Mouse (Mus musculus) forebrain, embryonic 16.5 days (tissue): ENCODE measurements around the gene Arsa. TPM values are rescaled to one million over a fixed set of nuclear protein-coding genes. Genes with fewer than 3 reads are reported as not detected.

Source experiments
- ATAC-seq: fragments of 200-750 bp; cut with Nextera tagmentation; 2 replicates; pipeline ENCODE4 v1.8.0; 2017; ENCODE audit warnings: mild to moderate bottlenecking, moderate library complexity
- H3K27ac ChIP-seq: fragments of 300-500 bp; sonication (generic); 2 replicates; pipeline ENCODE4 v1.5.1; 2014; ENCODE audit warnings: low read length, control low read depth
- H3K27me3 ChIP-seq: fragments of 300-500 bp; sonication (generic); replicated peaks from 2 replicates; pipeline ENCODE4 v1.6.1; 2014; ENCODE audit warnings: low read length; ENCODE audit not compliant: control insufficient read depth, insufficient read depth
- H3K36me3 ChIP-seq: fragments of 300-500 bp; sonication (generic); 2 replicates; pipeline ENCODE4 v1.6.1; 2014; ENCODE audit not compliant: control insufficient read depth, insufficient read depth
- H3K4me1 ChIP-seq: fragments of 300-500 bp; sonication (generic); replicated peaks from 2 replicates; pipeline ENCODE4 v1.6.1; 2014; ENCODE audit warnings: low read length; ENCODE audit not compliant: control insufficient read depth, insufficient read depth
- H3K4me2 ChIP-seq: fragments of 300-500 bp; sonication (generic); 2 replicates; pipeline ENCODE4 v1.6.1; 2014; ENCODE audit warnings: mild to moderate bottlenecking, low read length, control low read depth
- H3K4me3 ChIP-seq: fragments of 300-500 bp; sonication (generic); replicated peaks from 2 replicates; pipeline ENCODE4 v1.5.1; 2014; ENCODE audit warnings: mild to moderate bottlenecking, low read length, control low read depth
- H3K9ac ChIP-seq: fragments of 300-500 bp; sonication (generic); replicated peaks from 2 replicates; pipeline ENCODE4 v1.6.1; 2014; ENCODE audit warnings: low read depth, low read length, control low read depth
- H3K9me3 ChIP-seq: fragments of 300-500 bp; sonication (generic); 2 replicates; pipeline ENCODE4 v1.6.1; 2016; ENCODE audit warnings: low read length; ENCODE audit not compliant: control insufficient read depth
- WGBS: fragments of 180-500 bp; shearing (Covaris S2); extraction: QIAGEN DNeasy Blood & Tissue Kit; methylation state at CpG from one replicate; pipeline ENCODE4 v1.1.7; 2014; 5-methylcytosine and 5-hydroxymethylcytosine counted together
- polyA plus RNA-seq: library from polyadenylated mRNA; unstranded; fragments of >200 nt; fragmentation: Nextera tagmentation; extraction: Ambion mirVana; gene quantifications from 2 replicates; pipeline ENCODE4 v1.2.1, GENCODE M21; 2015

The Arsa gene
- polyA plus RNA-seq, 1 experiment from 2014 or later: 27.9 TPM

DNA sequence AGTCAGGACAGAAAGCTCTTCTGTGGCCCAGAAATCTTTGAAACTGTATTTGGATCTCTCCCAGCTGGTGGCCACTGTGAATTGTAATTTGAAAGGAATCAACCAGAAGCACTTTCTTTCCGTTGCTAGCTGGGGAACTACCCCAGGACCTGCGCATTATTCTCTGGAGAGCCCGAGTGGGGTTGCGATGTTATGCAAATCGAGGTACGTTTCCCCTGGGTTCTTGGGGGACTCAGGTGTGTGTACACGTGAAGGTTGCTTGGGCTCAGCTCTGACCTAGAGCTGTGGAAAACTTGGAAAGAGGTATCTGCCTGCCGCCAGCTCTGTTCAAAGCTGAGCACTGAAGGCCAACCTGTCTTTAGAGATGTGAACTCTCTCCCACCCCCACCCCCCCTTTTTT, 581 bp upstream of the Arsa start:
- Histone ChIP-seq H3K36me3 (no peaks in the 10 kb centered on the region), H3K27me3 (no peaks in the 10 kb centered on the region), H3K4me1 (peaks cover 15% of the 10 kb centered on the region), H3K9me3 (no peaks in the 10 kb centered on the region), H3K9ac (no peak overlapping the region), H3K27ac (no peak overlapping the region), H3K4me3 (no peak overlapping the region), H3K4me2 (no peak overlapping the region)
- WGBS: 50% methylated on average over 8 of the region's 8 CpGs
- no peak for ATAC-seq

DNA sequence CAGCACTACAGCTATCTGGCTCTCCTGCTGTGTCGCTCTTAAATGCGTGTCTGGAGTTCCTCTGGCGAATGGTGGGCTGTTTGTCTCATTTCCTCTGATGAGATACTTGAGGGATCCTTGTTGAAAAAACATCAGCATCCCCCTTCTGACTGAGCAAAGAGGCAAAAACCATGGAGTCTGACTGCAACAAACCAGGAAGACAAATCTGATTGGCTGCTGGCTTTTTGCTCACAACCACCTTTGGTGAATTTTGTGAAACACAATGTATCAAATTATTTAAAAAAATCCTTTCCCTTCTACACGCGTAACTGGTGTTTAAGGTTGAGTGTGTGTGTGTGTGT, 780 bp downstream of the Arsa start:
- Histone ChIP-seq H3K27ac (peak overlapping the region; percentile 65), H3K4me1 (peaks cover 15% of the 10 kb centered on the region), H3K4me3 (peak overlapping the region; percentile 56), H3K9me3 (no peaks in the 10 kb centered on the region), H3K36me3 (no peaks in the 10 kb centered on the region), H3K4me2 (peak overlapping the region; percentile 80), H3K27me3 (no peaks in the 10 kb centered on the region), H3K9ac (peak overlapping the region; percentile 66)
- ATAC-seq: no peak
- WGBS: 4% methylated on average over 5 of the region's 5 CpGs

DNA sequence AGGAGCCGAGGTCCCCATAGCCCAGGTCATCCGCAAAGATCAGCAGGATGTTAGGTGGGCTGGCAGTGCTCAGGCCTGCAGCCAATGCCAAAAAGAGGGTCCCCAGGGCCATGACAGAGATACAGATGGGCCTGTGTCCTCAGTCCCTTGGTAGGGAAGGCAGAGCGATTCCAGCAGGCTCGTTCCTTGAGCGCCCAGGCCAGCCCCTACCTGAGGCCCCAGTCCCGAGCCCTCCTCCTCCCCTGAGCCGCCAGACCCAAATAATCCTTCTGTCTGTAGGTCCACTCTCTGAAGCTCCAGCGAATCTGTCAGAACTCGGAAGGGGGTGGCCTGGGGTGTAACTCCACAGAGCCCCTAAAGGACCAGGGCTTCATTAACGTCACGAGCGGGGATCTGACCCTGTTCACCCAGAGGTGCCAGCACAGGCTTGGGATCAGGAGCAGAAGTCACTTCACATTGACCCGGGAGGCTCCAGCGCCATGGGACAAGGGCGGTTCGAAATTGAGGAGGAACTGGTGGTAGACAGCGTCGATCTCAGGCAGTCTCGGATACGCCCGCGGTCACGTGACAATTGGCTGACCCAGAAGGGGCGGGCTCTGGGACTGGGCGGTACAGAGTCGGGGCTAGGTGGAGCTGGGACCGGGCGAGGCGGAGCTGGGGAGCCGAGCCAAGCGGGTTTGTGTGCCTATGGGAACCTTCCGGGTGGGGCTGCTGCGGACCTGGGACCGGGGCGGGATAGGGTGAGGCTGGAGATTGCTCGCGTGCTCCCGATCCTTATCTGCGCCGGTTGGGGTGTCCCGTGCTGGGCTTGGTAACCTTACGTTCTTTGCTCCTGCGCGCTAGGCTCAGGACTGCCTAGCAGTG, 1.4 kb downstream of the Arsa start:
- Histone ChIP-seq H3K27me3 (no peaks in the 10 kb centered on the region), H3K27ac (peak overlapping the region; percentile 65), H3K9me3 (no peaks in the 10 kb centered on the region), H3K4me3 (peak overlapping the region; percentile 56), H3K4me1 (peaks cover 15% of the 10 kb centered on the region), H3K36me3 (no peaks in the 10 kb centered on the region), H3K4me2 (peak overlapping the region; percentile 80), H3K9ac (peak overlapping the region; percentile 66)
- ATAC-seq: peak; percentile 97
- 7% methylated on average over 44 of the region's 44 CpGs for WGBS

DNA sequence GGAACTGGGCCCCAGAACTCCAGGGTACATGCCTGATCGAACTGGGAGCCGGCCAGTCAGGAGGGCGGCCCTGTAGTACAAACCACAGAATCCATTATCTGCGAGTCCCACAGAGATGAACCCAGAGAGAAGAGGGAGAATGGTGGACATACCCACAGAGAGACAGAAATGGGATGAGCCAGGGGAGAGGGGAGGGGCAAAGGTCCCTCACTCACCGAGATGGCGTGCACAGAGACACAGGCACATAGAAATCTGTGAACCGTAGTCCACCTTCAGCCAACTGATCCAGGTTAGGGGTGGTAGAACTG, 2.0 kb downstream of the Arsa start:
- 90% methylated on average over 7 of the region's 7 CpGs for WGBS
- Histone ChIP-seq H3K9me3 (no peaks in the 10 kb centered on the region), H3K4me3 (peak overlapping the region; percentile 56), H3K4me2 (peak overlapping the region; percentile 80), H3K4me1 (peaks cover 15% of the 10 kb centered on the region), H3K27ac (no peak overlapping the region), H3K36me3 (no peaks in the 10 kb centered on the region), H3K9ac (peak overlapping the region; percentile 66), H3K27me3 (no peaks in the 10 kb centered on the region)
- ATAC-seq: no peak

DNA sequence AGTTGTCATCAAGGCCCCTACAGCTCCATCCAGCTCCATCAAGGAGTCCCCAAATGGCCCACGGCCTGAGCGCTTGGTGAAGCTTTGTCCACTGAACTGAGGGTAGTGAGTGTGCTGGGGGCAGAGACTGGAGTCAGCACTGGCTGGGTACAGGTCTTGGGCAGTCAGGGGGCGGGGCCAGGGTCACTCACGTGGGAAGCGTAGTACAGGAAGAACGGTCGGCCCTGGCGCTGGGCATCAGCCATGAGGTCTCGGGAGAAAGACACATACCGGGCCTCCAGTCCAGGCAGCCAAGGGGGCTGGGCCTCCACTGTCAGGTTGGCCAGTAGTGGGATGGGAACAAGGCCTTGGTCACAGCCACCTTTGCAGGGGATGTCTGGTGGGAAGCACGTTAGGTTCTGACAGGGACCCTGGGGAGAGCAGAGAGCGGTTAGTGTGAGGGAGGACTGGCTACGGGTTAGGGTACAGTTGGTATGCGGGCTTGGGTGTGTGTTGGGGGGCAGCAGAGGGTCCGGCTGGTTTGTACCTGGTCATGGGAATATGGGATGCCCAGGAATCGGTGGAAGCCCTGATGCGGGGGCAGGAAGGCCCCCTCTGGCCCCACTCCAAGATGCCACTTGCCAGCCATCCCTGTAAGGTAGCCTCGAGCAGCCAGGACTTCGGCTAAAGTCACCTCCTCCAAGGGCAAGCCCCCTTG, 2.5 kb downstream of the Arsa start:
- no peak overlapping the region; the same call in 1 of the 2 replicates for H3K4me2 ChIP-seq
- H3K9me3 ChIP-seq: no peaks in the 10 kb centered on the region
- ATAC-seq: no peak
- no peak overlapping the region for H3K4me3 ChIP-seq
- WGBS: 93% methylated on average over 19 of the region's 19 CpGs
- H3K4me1 ChIP-seq: peaks cover 15% of the 10 kb centered on the region
- H3K27me3 ChIP-seq: no peaks in the 10 kb centered on the region
- no peaks in the 10 kb centered on the region for H3K36me3 ChIP-seq
- H3K9ac ChIP-seq: no peak overlapping the region
- no peak overlapping the region for H3K27ac ChIP-seq

DNA sequence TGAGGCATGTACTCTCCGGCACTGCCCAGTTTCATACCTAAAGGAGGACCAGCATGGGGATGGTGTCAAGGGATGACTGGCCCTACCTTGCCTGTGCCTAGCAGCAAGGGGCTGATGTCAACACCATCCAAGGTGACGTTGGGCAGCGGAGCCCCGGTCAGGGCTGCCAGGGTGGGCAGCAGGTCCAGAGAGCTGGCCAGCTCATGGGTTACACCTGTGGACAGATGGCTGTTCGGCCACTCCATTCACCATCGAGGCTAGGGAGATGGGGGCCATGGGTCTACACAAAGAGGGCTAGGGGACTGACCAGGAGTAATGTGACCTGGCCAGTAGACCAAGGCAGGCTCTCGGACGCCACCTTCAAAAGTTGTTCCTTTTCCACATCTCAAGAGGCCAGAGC, 3.3 kb downstream of the Arsa start:
- WGBS: 98% methylated on average over 8 of the region's 8 CpGs
- Histone ChIP-seq H3K27me3 (no peaks in the 10 kb centered on the region), H3K27ac (no peak overlapping the region), H3K36me3 (no peaks in the 10 kb centered on the region), H3K4me1 (peaks cover 15% of the 10 kb centered on the region), H3K4me3 (no peak overlapping the region), H3K9ac (no peak overlapping the region), H3K9me3 (no peaks in the 10 kb centered on the region), H3K4me2 (no peak overlapping the region)
- no peak for ATAC-seq

DNA sequence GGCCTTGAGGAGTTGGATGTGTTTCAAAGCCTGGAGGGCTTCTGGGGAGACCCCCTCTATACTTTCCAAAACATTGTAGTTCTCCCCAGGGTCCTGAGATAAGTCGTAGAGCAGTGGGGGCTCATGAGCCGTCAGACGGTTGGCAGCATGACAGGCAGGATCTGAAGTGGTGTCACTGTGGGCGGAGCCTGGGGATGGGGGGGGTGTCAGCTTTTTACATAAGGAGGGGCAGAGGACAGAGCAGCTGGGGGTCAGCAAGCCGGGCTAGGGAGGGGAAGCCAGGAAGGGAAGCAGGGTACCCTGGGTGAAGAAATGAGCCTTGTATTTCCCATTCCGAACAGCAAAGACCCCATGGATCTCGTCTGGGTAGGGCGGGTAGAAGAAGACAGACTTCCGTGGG, 3.9 kb downstream of the Arsa start:
- 85% methylated on average over 9 of the region's 9 CpGs for WGBS

DNA sequence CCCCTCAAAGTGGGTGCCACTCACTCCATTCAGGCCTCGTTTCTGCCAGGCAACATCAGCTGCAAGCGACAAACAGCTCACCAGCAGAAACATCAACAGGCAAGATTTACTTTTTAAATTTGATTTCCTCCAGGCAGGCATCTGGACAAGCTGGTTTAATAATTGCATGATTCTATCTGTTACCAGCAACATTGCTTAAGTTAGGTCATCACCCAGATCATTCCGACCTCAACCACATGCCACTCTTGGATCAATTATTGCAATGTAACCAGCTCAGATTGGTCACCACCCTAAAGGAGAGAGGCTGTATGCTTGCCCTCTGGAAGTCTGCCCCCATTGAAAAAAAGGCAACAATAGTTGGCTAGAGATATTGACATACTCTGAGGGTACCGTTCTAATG, 5.7 kb downstream of the Arsa start:
- Histone ChIP-seq H3K4me2 (no peak overlapping the region), H3K9ac (no peak overlapping the region), H3K4me1 (peaks cover 11% of the 10 kb centered on the region), H3K27ac (no peak overlapping the region), H3K4me3 (no peak overlapping the region), H3K27me3 (no peaks in the 10 kb centered on the region), H3K9me3 (no peaks in the 10 kb centered on the region), H3K36me3 (no peaks in the 10 kb centered on the region)
- no peak for ATAC-seq
- WGBS: 88% methylated on average over 4 of the region's 4 CpGs

More for the DNA sequence above, 3.9 kb downstream of the Arsa start:
- Histone ChIP-seq H3K4me3 (no peak overlapping the region), H3K27ac (no peak overlapping the region), H3K4me2 (no peak overlapping the region), H3K4me1 (peaks cover 15% of the 10 kb centered on the region), H3K36me3 (no peaks in the 10 kb centered on the region), H3K9ac (no peak overlapping the region), H3K27me3 (no peaks in the 10 kb centered on the region), H3K9me3 (no peaks in the 10 kb centered on the region)
- ATAC-seq: no peak

DNA sequence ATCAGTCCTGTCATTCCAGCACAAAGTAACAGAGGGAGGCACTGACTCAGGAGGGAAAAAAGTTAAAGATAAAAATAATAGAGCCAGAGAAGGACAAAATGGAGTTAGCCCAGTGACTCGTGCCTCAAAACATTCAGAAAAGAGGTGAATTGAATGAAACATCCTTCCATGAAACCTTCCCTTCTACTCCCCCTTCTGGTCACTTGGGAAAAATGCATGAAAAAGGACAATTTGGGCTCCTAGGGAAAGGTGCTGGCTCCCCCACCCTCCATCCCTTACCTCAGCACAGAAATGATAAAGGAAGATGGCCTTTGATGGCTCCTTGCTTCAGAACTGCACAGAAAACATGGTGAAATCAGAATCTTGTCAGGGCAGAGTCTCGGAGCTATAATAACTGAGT, 8.6 kb downstream of the Arsa start:
- H3K9ac ChIP-seq: no peak overlapping the region
- no peak overlapping the region for H3K4me2 ChIP-seq
- no peaks in the 10 kb centered on the region for H3K9me3 ChIP-seq
- 35% methylated on average over 2 of the region's 2 CpGs for WGBS
- H3K27me3 ChIP-seq: no peaks in the 10 kb centered on the region
- H3K36me3 ChIP-seq: no peaks in the 10 kb centered on the region
- no peak overlapping the region for H3K4me3 ChIP-seq
- ATAC-seq: no peak
- no peaks in the 10 kb centered on the region for H3K4me1 ChIP-seq
- no peak overlapping the region for H3K27ac ChIP-seq
